Mouse (Mus musculus): ENCODE measurements around the gene Mrpl21.

Mrpl21 gene

GRCm38 (mm10) chr19:3335917-3336316 is 53.2 kb downstream of the Mrpl21 start:
- in situ Hi-C loops (cut with MboI; ENCODE audit: low sequenced_read_pairs): no loop called here

- in situ Hi-C loops (cut with MboI; ENCODE audit: low sequenced_read_pairs): no loop called here
These were observed 54.0 kb downstream of the Mrpl21 start for GRCm38 (mm10) chr19:3336485-3337255.

GRCm38 (mm10) chr19:3339187-3339586 is 56.5 kb downstream of the Mrpl21 start:
- in situ Hi-C loops (cut with MboI; ENCODE audit: low sequenced_read_pairs): no loop called here

GRCm38 (mm10) chr19:3341021-3341420 is 58.3 kb downstream of the Mrpl21 start:
- in situ Hi-C loops (cut with MboI; ENCODE audit: low sequenced_read_pairs): no loop called here

Data from CH12F3 (cell line).